Mouse (Mus musculus) macrophage (primary cell): Measurements from ENCODE around the gene Prpf6. TPM values are rescaled to one million over a fixed set of nuclear protein-coding genes. Genes with fewer than 3 reads are reported as not detected.

ENCODE experiments used
- H3K27ac ChIP-seq: fragments of 350-480 bp; formaldehyde crosslinking; 2 replicates; pipeline ENCODE4 v1.9.0; 2021
- H3K36me3 ChIP-seq: fragments of 350-480 bp; formaldehyde crosslinking; 2 replicates; pipeline ENCODE4 v1.9.0; 2021; ENCODE audit errors: inconsistent target
- H3K4me3 ChIP-seq: fragments of 350-480 bp; formaldehyde crosslinking; 2 replicates; pipeline ENCODE4 v1.9.0; 2021; ENCODE audit errors: inconsistent target
- H3K79me2 ChIP-seq: fragments of 350-480 bp; formaldehyde crosslinking; 2 replicates; pipeline ENCODE4 v1.9.0; 2021; ENCODE audit errors: inconsistent target
- WGBS: methylation state at CpG from one replicate; pipeline ENCODE4 v1.1.7; 2026; ENCODE audit warnings: inconsistent platforms; ENCODE audit not compliant: missing documents; 5-methylcytosine and 5-hydroxymethylcytosine counted together
- polyA plus RNA-seq: library from polyadenylated mRNA; stranded (reverse); fragments of 250-400 nt; gene quantifications from 3 replicates; pipeline ENCODE4 v1.2.4, GENCODE M21; 2018; ENCODE audit warnings: inconsistent platforms

Prpf6 gene
- polyA plus RNA-seq, 1 experiment from 2014 or later: 55.4 TPM

DNA sequence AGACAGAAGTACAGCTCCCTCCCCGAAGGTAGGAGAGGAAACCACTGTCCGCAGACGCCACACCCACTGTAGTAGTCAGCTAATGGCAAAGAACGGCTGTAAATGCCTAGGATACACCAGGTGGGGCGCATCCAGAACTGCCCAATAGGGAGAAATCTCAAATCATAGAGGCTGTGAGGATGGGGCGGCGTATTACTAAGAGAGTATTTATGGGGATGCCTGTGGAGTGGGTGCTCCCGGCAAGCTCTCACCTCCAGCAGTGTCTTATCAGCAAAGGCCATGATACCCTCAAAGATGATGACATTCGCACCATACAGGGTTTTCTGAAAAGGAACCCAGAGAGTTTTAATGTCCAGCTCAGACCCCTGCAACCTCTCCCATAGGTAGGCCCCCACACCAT is 17.7 kb upstream of the Prpf6 start:
- 91% methylated on average over 9 of the region's 9 CpGs for WGBS
- Histone ChIP-seq H3K4me3 (no peak overlapping the region), H3K79me2 (peaks cover 33% of the 10 kb centered on the region), H3K36me3 (peaks cover 53% of the 10 kb centered on the region), H3K27ac (no peak overlapping the region)

DNA sequence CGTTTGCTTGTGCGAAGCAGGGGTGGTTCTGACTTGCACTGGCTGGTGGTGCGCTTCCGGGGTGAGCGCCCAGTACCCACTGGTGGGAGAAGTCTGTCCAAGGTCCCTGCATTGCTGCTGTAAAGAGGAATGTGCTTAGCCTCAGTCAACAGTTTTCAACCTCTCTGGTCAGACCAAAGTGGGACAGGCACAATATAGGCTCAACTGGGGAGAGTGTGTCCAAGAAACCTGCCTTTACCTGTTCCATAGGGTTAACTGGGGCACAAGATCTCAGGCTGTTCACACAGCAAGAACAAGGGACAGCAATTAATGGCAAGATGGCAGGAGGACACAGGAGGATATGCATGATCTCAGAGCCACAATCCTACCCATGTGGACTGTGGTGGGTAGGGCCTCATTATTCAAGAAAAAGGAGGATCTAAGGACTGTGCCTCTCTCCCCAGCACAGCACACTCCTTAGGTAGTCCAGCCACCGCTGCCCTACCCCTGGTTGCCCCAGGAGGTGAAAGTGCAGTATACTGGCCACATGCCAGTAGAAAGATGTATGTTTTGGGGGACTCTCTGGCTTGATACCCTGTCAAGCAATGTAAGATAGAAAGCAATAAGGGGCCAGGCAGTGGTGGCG is 16.6 kb upstream of the Prpf6 start:
- 96% methylated on average over 7 of the region's 7 CpGs for WGBS
- no peak overlapping the region for H3K4me3 ChIP-seq
- peaks cover 44% of the 10 kb centered on the region for H3K79me2 ChIP-seq
- H3K36me3 ChIP-seq: peaks cover 43% of the 10 kb centered on the region
- H3K27ac ChIP-seq: no peak overlapping the region

DNA sequence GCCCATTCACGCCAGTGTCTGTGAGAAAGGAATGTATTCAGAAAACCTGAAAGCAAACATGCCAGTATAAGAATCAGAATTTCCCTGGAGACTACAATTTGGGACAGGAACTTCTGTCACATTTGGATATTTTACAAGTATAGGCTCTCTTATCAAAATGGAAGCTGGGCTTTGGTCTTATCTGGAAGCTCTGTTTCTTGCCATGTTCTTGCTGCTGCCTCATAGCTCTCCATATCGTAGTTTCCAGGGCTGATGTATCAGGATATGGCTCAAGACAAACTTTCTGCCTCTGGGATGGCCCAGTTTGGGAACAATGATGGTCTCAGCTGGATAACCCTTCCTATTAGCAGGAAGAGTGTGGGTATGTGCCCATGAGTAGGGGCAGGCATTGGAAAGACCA is 15.1 kb upstream of the Prpf6 start:
- 96% methylated on average over 2 of the region's 2 CpGs for WGBS
- peaks cover 34% of the 10 kb centered on the region for H3K36me3 ChIP-seq
- H3K4me3 ChIP-seq: no peak overlapping the region
- H3K79me2 ChIP-seq: peaks cover 53% of the 10 kb centered on the region
- H3K27ac ChIP-seq: no peak overlapping the region

DNA sequence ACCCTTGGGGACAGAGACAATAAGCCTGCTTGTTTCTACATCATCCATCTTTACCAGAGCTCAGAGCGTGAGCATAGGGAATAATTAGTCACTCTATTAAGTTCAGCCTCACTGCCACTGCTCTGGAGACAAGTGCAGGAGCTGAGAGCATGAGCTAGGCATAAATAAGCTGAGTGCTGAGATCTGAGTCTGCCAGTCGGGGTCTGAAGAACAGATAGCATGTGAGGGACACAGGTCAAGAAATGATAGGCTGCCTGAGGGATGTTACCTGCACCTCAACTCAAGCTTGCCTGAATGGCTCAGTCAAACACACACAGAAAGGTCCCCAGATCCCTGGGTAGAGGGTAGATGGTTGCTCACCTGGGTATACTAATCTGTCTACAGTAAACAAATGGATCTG is 14.5 kb upstream of the Prpf6 start:
- Histone ChIP-seq H3K79me2 (peaks cover 53% of the 10 kb centered on the region), H3K27ac (no peak overlapping the region), H3K4me3 (no peak overlapping the region), H3K36me3 (peaks cover 29% of the 10 kb centered on the region)
- 89% methylated on average over 2 of the region's 2 CpGs for WGBS

DNA sequence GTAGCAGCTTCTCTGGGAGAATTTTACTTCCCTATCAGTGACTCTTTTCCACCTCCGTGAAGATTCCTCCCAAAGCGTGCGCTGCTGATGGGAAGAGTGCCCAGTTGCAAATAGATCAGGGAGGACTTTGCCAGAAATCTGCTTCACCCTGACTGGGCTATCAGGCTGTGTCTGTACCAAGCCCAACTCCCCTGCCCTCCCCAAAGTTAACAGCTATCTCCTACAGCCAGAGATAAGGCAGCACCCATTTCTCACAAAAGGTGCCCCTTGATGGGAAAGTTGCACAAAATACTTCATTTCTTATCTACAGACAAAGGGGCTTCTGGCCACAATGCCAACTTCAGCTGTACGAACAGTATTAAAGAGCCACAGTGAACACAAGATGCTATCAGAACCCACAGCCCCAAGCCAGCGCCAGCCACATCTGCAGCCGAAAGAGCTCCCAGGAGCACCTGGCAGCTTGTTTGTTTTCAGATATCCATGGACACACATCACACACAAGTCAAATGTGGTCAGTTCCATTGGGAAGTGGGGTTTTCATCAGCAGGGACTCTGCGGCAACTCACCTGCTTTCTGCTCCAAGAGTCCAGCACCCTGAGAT is 13.6 kb upstream of the Prpf6 start:
- no peak overlapping the region for H3K27ac ChIP-seq
- no peak overlapping the region for H3K4me3 ChIP-seq
- H3K36me3 ChIP-seq: peaks cover 19% of the 10 kb centered on the region
- WGBS: 95% methylated on average over 7 of the region's 7 CpGs
- peaks cover 53% of the 10 kb centered on the region for H3K79me2 ChIP-seq

- Histone ChIP-seq H3K36me3 (peaks cover 10% of the 10 kb centered on the region), H3K79me2 (peaks cover 53% of the 10 kb centered on the region), H3K4me3 (no peak overlapping the region), H3K27ac (no peak overlapping the region)
- WGBS: 84% methylated on average over 5 of the region's 5 CpGs
Measured at GRCm38 (mm10) chr2:181578790-181579618, 12.7 kb upstream of the Prpf6 start.

DNA sequence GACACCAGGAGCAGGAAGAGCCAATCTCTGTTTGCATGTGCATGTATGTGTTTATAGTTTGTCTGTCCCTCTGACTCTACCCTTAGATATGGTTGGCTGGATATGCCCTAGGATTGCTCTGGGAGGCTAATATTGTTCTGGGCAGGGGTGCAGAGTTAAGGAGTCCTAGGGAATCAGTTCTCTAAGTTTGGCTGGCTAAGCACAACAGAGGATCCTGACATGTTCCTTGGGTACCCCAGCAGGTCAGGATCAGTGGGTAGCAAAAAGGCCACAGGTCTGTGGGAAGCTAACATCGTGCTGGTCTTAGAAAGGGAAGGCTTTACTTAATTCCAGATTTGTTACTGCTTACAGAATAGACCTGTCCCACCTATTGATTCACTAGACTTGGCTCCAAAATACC is 12.0 kb upstream of the Prpf6 start:
- WGBS: 100% methylated on average over 1 of the region's 1 CpGs
- Histone ChIP-seq H3K79me2 (peaks cover 53% of the 10 kb centered on the region), H3K4me3 (no peak overlapping the region), H3K36me3 (peaks cover 3% of the 10 kb centered on the region), H3K27ac (no peak overlapping the region)

DNA sequence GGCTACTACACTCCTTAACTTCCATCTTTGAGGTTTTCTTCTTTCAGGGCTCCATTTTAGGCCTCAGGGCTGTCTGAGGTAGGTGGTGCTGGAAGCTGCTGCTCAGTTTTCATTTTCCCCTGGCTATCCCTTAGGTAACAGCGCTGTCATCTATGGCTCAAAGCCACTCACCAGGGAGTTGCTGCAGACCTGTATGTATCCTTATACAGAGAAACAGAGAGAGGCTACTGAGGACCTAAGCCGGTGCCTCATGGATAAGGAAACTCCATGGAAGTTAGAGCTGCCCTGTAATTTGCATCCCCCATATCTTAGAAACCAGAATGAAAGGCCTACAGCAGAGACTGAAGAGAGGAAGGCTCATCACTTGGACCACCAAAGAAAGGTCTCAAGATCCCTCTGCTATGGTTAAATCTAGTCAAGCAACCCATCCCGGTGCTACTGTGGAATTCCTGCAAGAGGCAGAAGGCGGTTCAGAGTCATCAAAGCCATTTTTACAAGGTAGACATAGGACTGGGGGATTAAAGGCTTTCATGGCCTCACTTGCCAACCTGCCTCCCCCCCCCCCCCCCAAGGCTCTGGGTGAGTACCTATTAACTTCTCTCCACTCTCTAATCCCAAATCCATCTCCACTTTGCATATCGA is 11.4 kb upstream of the Prpf6 start:
- Histone ChIP-seq H3K79me2 (peaks cover 53% of the 10 kb centered on the region), H3K36me3 (peaks cover 2% of the 10 kb centered on the region; the same call in 1 of the 2 replicates), H3K4me3 (peak overlapping the region; percentile 85), H3K27ac (peak overlapping the region; percentile 90)
- 78% methylated on average over 5 of the region's 5 CpGs for WGBS

- peak overlapping the region; percentile 85 for H3K4me3 ChIP-seq
- 0% methylated on average over 11 of the region's 11 CpGs for WGBS
- peaks cover 9% of the 10 kb centered on the region; the same call in 1 of the 2 replicates for H3K36me3 ChIP-seq
- H3K27ac ChIP-seq: peak overlapping the region; percentile 90
- peaks cover 50% of the 10 kb centered on the region for H3K79me2 ChIP-seq
Measured at GRCm38 (mm10) chr2:181581016-181581401, 10.7 kb upstream of the Prpf6 start.

- WGBS: 1% methylated on average over 49 of the region's 49 CpGs
- peak overlapping the region; percentile 90 for H3K27ac ChIP-seq
- peaks cover 14% of the 10 kb centered on the region for H3K36me3 ChIP-seq
- H3K79me2 ChIP-seq: peaks cover 44% of the 10 kb centered on the region
- peak overlapping the region; percentile 85 for H3K4me3 ChIP-seq
Measured at GRCm38 (mm10) chr2:181581402-181582120, 10.1 kb upstream of the Prpf6 start.

DNA sequence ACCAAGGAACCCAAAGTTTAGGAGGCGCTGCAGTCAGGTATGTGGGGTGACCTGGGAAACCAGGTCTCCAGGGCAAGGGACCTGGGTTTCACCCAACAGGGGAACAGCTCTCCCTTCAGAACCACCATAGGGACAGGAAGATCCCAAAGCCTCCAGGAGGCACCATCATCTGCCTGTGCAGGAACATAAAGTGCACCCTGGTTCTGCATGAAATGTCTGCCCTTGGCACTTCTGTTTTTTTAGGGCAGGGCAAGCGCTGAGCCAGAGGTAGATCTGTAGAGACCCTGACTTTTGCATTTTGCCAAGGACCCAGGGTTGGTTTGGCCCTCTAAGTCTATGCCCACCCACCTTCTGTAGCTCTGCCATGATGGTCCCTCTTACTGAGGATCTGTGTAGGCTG is 9.3 kb upstream of the Prpf6 start:
- Histone ChIP-seq H3K4me3 (no peak overlapping the region), H3K36me3 (peaks cover 20% of the 10 kb centered on the region), H3K27ac (no peak overlapping the region), H3K79me2 (peaks cover 36% of the 10 kb centered on the region)
- WGBS: 97% methylated on average over 2 of the region's 2 CpGs

DNA sequence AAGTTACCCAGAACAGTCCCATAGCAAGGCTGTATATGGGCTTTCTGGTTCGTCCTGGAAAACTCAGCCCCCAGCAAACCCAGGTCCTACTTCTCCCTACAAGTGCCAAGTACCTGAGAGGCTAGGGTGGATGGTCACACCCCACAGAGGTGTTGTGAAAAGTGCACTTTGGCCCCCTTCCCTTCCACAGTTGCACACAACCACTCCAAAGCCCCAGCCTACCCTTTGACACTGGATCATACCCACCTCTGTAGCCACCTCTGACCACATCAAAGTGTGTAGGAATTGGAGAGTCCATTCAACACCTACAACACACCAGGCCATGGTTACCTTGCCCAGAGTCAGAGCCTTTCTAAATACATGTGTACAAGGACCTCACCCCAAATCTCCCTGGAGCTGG is 8.7 kb upstream of the Prpf6 start:
- H3K36me3 ChIP-seq: peaks cover 25% of the 10 kb centered on the region
- H3K4me3 ChIP-seq: no peak overlapping the region
- 89% methylated on average over 1 of the region's 1 CpGs for WGBS
- no peak overlapping the region for H3K27ac ChIP-seq
- peaks cover 31% of the 10 kb centered on the region for H3K79me2 ChIP-seq

GRCm38 (mm10) chr2:181583460-181584257 is 8.0 kb upstream of the Prpf6 start:
- 96% methylated on average over 3 of the region's 3 CpGs for WGBS
- Histone ChIP-seq H3K27ac (no peak overlapping the region), H3K79me2 (peaks cover 23% of the 10 kb centered on the region), H3K4me3 (no peak overlapping the region), H3K36me3 (peaks cover 30% of the 10 kb centered on the region)
